Comparison of ENCODE assay signal across 10 mouse cellular contexts in the genomic region with DNA sequence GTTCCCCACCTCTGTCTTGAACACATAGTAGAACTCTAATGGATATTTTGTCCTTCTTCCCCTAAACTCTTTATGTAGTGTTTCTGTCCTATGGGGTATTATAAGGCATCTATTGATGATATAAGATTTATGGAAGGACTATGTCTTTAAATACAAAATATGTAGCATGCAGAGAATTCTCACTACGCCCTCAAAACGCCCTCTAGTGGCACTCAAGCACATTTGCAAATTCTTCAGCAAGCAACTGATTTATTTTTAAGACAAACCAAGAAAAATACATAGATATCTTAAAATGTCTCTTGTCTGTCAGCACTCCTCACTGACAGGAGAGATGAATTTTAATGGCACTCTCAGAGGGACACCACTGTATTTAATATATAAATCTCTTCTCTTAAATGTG. TPM values are rescaled to one million over a fixed set of nuclear protein-coding genes. Genes with fewer than 3 reads are reported as not detected.
DNase-seq lines count a peak whose midpoint lies in the region; ATAC-seq and TF ChIP-seq lines count a peak whose summit lies in the region.
"Had no signal": no experiment of that assay in that cellular context is flagged by ENCODE, and none has a peak within 500 bp of the region (broad histone marks: within the 10 kb centered on the region; RNA-seq: fewer than 3 reads in every experiment).

No protein-coding gene starts in this region.

- H3K27me3 ChIP-seq in liver, embryonic 14.5 days (ENCODE audit: control insufficient read depth, insufficient read depth, low read length), result no peaks in the 10 kb centered on the region
- no peaks in the 10 kb centered on the region for H3K27me3 ChIP-seq in embryonic facial prominence, embryonic 10.5 days (replicated peaks; ENCODE audit: low read depth, poor library complexity, severe bottlenecking)
- H3K27me3 ChIP-seq: neural tube, embryonic 13.5 days had no signal

- H3K9ac ChIP-seq in liver, embryonic 14.5 days (replicated peaks), result no peak overlapping the region
- H3K9ac ChIP-seq: neural tube, embryonic 13.5 days had no signal

- no peak for ATAC-seq in CD4-positive, CD25-positive, alpha-beta regulatory T cell, adult 4 months
- ATAC-seq in liver, embryonic 14.5 days (ENCODE audit: insufficient read depth), result no peak

- no peak overlapping the region for H3K27ac ChIP-seq in liver, embryonic 14.5 days
- H3K27ac ChIP-seq in embryonic facial prominence, embryonic 10.5 days (replicated peaks), result peak overlapping the region; percentile 83

- no peak overlapping the region for H3K4me3 ChIP-seq in liver, embryonic 14.5 days (ENCODE audit: insufficient read depth in 1 of 2, low read depth in 2 of 2, low read length in 2 of 2)
- no peak overlapping the region for H3K4me3 ChIP-seq in embryonic facial prominence, embryonic 10.5 days
- H3K4me3 ChIP-seq: neural tube, embryonic 13.5 days had no signal

- peak; percentile 34; the same call in 1 of the 2 replicates for TF ChIP-seq CTCF in liver, embryonic 14.5 days (IDR thresholded peaks at IDR 0.05; ENCODE audit: low read depth)

- peaks cover 0 to 3% of the 10 kb centered on the region in 2 experiments; a peak in 1 of 4 replicates for H3K4me1 ChIP-seq in liver, embryonic 14.5 days (replicated peaks; ENCODE audit: control insufficient read depth in 2 of 2, insufficient read depth in 2 of 2, low read length in 1 of 2)
- peaks cover 60% of the 10 kb centered on the region for H3K4me1 ChIP-seq in embryonic facial prominence, embryonic 10.5 days

- TF ChIP-seq EP300 in liver, embryonic 14.5 days (IDR thresholded peaks at IDR 0.05; ENCODE audit: low read depth), result no peak

- H3K4me2 ChIP-seq in liver, embryonic 14.5 days (ENCODE audit: low read depth), result no peak overlapping the region
- H3K4me2 ChIP-seq: neural tube, embryonic 13.5 days had no signal

- H3K9me3 ChIP-seq in liver, embryonic 14.5 days (ENCODE audit: control insufficient read depth, low read length), result no peaks in the 10 kb centered on the region
- peaks cover 5% of the 10 kb centered on the region; the same call in 1 of the 2 replicates for H3K9me3 ChIP-seq in embryonic facial prominence, embryonic 10.5 days
- H3K9me3 ChIP-seq: neural tube, embryonic 13.5 days had no signal

- DNase-seq in CD4-positive, CD25-positive, alpha-beta regulatory T cell, adult 2 months (ENCODE audit: low read depth, low spot score), result peak; percentile 41
- no peak for DNase-seq in liver, embryonic 14.5 days (ENCODE audit: low read depth in 3 of 3, low spot score in 3 of 3)
- no peak for DNase-seq in liver
- DNase-seq in embryonic facial prominence, embryonic 10.5 days (ENCODE audit: low spot score), result no peak
- peak; percentile 20 for DNase-seq in naive thymus-derived CD4-positive, alpha-beta T cell, adult 2 months (ENCODE audit: low read depth)
- no peak for DNase-seq in urinary bladder, adult 18-20 months (ENCODE audit: low spot score in 2 of 2)
- DNase-seq in cerebellum, postnatal 36 days, result no peak
- DNase-seq: kidney, postnatal 4 days had no signal

- 11% methylated on average over 2 of the region's 2 CpGs for WGBS in liver, embryonic 14.5 days (ENCODE audit: insufficient replicate concordance)
- 29% methylated on average over 2 of the region's 2 CpGs for WGBS in embryonic facial prominence, embryonic 10.5 days

- no peaks in the 10 kb centered on the region for H3K36me3 ChIP-seq in liver, embryonic 14.5 days (replicated peaks; ENCODE audit: control insufficient read depth, insufficient read depth, low read depth)
- peaks cover 42% of the 10 kb centered on the region for H3K36me3 ChIP-seq in embryonic facial prominence, embryonic 10.5 days (replicated peaks)

RNA-seq across cellular contexts. Expression of gene Naa20, which starts 19.5 kb away (rescaled TPM):
- 100 to 1,000 TPM; 123 to 134 TPM for polyA plus RNA-seq in CD4-positive, CD25-positive, alpha-beta regulatory T cell, adult 4 months (2017; shearing (Covaris generic))
- 17.2 and 29.9 TPM in 2 replicates for polyA plus RNA-seq in liver, embryonic 14.5 days (2012; rRNA removed)
- 70.2 and 73.7 TPM in 2 replicates for polyA plus RNA-seq in liver, embryonic 14.5 days (2014; fragmentation: Nextera tagmentation; extraction: Ambion mirVana)
- polyA plus RNA-seq in embryonic facial prominence, embryonic 10.5 days (2016; fragmentation: Nextera tagmentation; extraction: Ambion mirVana), result 160 and 162 TPM in 2 replicates

RNA-seq across cellular contexts. Expression of gene Cfap61, which starts 52.2 kb away (rescaled TPM):
- polyA plus RNA-seq in CD4-positive, CD25-positive, alpha-beta regulatory T cell, adult 4 months (2017; shearing (Covaris generic)), result not detected
- 0.06 TPM in 1 of 2 replicates, not detected in the other for polyA plus RNA-seq in liver, embryonic 14.5 days (2012; rRNA removed)
- not detected in 2 replicates for polyA plus RNA-seq in liver, embryonic 14.5 days (2014; fragmentation: Nextera tagmentation; extraction: Ambion mirVana)
- polyA plus RNA-seq in embryonic facial prominence, embryonic 10.5 days (2016; fragmentation: Nextera tagmentation; extraction: Ambion mirVana), result 0.93 and 0.98 TPM in 2 replicates

RNA-seq across cellular contexts. Expression of gene Crnkl1, which starts 52.4 kb away (rescaled TPM):
- 10 to 100 TPM; 53.9 to 62.2 TPM for polyA plus RNA-seq in CD4-positive, CD25-positive, alpha-beta regulatory T cell, adult 4 months (2017; shearing (Covaris generic))
- 4.3 and 10.3 TPM in 2 replicates for polyA plus RNA-seq in liver, embryonic 14.5 days (2012; rRNA removed)
- 18.2 and 18.9 TPM in 2 replicates for polyA plus RNA-seq in liver, embryonic 14.5 days (2014; fragmentation: Nextera tagmentation; extraction: Ambion mirVana)
- 37.7 and 38.9 TPM in 2 replicates for polyA plus RNA-seq in embryonic facial prominence, embryonic 10.5 days (2016; fragmentation: Nextera tagmentation; extraction: Ambion mirVana)

Comparison
In these comparisons a context has a peak if more than half of its experiments do, and no peak if none do; other contexts are left out.
1. DNase-seq: peak in CD4-positive, CD25-positive, alpha-beta regulatory T cell, adult 2 months (single experiment) and naive thymus-derived CD4-positive, alpha-beta T cell, adult 2 months (single experiment); none in liver, embryonic 14.5 days (0 of 3), liver (single experiment), embryonic facial prominence, embryonic 10.5 days (single experiment), urinary bladder, adult 18-20 months (0 of 2) and cerebellum, postnatal 36 days (0 of 2).